Mouse (Mus musculus) spleen, embryonic (tissue): ENCODE data around the gene Nr1h5.

ENCODE experiments used
- CTCF ChIA-PET: fragments of 350-600 bp; sonication (Branson Sonifier 250); formaldehyde crosslinking; loops from one replicate; lab custom pipeline; 2022; lab: Charles Lee

The Nr1h5 gene

DNA sequence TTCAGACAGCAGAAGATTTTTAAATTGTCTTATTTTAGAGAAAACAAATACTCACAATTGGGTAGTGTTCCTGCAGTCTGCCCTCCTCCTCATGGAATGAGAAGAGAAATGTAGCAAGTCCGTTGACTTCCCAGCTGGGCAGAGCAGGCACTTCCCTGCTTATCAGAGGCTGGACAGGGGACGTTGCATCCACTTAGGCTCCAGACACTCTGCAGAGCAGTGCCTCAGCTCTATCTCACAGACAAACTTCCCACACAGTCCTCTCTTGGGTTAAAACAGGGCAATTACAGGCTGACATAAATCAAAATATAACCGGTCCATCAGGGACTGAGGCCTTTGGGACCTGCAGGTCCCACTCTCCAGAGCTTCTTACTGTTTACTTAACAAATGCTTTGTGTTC is at the start of gene Nr1h5:
TSS of gene Nr1h5 (minus strand) at position 101 of the 400 bp plus-strand sequence.
- CTCF ChIA-PET = no interaction called here

DNA sequence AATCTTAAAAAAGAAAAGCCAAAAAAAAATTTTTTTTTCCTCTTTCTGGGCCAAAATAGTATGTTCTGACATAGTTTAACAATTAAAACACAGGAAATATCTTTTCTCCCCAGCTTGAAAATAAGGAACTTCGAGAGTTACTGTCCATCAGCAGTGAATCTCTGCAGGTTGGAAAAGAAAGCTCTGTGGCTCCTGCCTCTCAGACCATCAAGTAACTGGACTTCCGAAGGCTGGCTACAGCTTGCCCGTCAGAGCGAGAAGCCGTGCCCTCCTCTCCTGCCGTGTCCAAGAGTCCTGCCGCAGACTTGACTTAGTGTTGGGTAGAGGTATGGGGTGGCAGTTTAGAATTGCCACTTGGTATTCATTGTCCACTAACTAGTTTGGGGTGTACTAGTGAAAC is 37.7 kb upstream of the Nr1h5 start:
- CTCF ChIA-PET = interaction anchor here (0.6 kb wide), 1 partner anchor 12 kb away, joined by 10 read pairs; no protein-coding TSS in a partner anchor

DNA sequence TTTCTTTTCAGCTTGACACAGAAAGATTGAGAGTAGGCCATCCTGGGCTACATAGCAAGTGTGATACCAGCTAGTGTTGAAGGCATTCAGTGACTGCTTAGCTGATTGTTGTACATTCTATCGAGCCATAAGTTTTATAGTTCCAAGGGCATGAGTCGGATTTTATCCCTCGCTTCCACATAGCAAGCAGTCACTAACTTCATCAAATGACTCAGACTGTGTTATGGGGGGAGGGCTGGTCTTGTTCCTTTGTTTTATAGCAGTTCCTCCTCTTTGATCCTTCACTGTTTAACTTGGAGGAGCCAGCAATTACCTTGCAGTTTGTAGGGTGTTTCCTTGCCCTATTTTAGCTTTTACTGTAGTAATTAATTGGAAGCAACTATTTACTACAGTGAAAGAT is 33.7 kb upstream of the Nr1h5 start:
- CTCF ChIA-PET = no interaction called here

DNA sequence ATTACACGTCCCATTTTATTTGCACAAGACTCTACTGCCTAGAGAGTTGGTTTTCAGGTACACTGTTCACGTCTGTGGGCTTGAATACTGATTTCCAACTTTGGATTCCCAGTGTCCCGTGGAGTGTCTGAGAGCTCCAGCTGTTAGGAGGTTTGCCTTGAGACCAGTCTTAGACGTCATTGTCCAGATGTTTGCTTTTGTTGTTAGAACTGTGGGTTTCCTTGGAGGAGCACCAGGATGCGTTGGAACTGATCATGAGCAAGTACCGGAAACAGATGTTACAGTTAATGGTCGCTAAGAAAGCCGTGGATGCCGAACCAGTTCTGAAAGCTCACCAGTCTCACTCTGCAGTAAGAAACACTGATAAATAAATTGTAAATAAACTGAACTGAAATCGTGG is 33.1 kb upstream of the Nr1h5 start:
- CTCF ChIA-PET = interaction anchor here (0.6 kb wide), 1 partner anchor 434 kb away, joined by 3 read pairs; no protein-coding TSS in a partner anchor

DNA sequence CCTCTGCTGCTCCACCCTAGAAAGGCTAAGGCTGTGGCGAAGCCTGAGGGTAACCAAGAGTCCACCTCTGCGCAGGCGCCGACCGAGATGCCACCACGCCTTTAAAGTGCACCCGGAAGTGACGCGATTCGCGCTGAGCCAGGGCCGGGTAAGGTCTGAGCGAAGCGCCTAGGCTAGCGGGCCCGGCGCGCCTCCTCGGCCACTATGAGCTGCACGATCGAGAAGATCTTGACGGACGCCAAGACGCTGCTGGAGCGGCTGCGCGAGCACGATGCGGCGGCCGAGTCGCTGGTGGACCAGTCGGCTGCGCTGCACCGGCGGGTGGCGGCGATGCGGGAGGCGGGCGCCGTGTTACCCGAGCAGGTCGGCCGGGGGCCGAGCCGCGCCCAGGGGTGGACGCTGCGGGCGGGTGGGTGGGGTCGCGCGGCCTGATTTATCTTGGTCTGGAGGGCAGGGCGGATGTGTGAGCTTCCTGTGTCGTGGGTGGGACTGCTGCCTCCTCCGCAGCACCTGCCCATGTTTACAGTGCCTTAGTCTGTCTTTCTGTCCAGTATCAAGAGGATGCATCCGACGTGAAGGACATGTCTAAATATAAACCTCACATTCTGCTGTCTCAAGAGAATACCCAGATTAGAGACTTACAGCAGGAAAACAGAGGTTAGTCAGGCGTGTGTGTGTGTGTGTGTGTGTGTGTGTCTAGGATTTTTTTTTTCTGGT is 31.8 kb upstream of the Nr1h5 start, which contains the start of gene Sike1:
TSS of gene Sike1 (plus strand) at position 104 of the 717 bp plus-strand sequence.
- CTCF ChIA-PET = no interaction called here

DNA sequence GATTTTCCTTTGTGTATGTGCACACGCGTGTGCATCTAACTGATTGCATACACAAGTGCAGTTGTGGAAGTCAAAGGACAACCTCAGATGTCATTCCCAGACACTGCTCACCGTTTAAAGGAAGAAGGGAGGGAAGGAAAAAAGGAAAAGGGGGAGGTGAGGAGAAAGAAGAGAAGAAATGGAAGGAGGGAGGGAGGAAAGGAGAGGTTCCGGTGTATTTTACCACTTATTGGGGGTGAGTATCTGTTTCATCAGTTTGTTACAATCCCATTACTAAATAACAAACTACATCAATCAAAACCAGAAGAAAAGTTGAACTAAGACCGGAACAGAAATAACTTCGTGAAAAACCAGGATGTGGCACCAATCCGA is 31.3 kb upstream of the Nr1h5 start:
- CTCF ChIA-PET = no interaction called here

DNA sequence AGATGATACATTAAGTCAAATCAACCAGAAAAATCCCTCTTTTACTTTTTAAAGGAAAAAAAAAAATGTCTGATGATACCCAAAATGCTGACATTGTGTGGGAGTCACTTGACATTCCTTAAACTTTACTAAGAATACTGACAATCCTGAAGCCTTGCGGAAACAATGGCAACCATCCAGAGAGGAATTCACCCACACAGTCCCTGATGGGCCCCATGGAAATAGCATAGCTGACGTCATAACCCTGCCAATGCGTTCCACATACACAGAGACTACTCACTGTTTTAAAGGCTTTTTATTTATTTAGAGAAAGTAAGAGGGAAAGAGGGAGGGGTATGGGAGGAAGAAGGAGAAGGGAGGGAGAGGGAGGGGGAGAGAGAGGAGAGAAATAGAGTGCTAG is 29.0 kb upstream of the Nr1h5 start:
- CTCF ChIA-PET = no interaction called here

DNA sequence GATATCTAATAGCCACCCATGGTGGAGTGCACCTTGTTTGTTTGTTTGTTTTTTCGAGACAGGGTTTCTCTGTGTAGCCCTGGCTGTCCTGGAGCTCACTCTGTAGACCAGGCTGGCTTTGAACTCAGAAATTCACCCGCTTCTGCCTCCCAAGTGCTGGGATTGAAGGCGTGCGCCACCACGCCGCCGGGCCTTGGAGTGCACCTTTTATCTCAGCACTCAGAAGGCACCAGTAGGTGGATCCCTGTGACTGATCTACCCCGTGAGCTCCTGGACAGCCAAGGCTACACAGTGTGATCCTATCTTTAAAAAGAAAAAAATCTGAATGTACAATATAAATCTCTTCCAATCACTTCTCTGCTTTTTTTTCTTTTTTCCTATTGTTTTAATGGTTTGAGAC is 27.1 kb upstream of the Nr1h5 start:
- CTCF ChIA-PET = no interaction called here

DNA sequence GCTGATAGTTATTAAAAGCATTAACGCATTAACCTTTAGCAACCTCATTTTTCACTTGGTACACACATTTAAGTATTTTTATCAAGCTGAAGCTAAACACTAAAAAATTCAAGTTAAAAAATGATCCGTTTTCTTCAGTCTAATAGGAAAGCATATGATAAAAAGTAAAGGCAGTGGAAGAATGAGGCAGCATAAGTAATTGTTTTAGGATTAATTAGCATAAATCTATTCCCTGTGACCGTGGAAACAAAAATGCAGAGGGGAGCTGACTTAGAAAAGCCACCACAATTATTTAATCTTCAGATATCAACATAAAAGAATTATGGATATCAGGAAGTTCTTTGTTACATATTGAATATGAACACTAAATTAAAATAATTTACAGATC is 16.4 kb upstream of the Nr1h5 start:
- CTCF ChIA-PET = no interaction called here

DNA sequence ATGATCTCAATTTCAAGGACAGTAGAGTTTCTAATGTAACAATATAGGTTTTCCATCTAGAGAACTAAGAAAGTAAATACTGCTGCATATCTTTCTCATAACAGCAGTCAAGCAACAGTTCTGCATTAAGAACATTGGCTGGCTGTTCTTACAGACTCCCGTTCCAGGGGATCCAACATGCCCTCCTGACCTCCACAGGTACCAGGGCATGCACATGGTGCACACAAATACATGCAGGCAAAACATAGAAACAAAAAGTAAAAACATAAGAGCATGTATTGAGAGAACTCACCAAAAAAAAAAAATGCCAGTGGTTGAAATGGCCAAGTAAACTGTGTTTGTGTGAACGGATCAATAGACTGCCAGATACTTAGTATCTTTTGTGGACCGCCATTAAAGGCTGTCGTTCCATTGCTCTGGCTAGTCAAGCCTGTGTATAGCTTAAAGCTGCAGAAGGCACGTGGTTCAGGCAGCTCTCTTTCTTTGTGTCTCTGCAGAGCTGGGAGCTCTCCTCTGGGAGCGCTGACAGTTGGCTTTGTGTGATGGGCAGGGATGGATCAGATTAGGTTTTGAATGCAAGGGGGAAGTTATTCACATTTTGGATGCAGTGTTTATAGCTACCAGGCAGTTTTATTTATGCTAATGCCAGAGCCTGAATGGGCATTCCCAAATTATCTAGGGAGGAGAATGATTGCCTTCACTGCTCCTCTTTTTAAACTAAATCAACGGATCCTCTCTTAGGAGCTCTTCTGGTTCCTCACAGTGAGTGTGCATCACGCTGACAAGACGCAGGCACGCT is 15.8 kb upstream of the Nr1h5 start:
- CTCF ChIA-PET = no interaction called here

DNA sequence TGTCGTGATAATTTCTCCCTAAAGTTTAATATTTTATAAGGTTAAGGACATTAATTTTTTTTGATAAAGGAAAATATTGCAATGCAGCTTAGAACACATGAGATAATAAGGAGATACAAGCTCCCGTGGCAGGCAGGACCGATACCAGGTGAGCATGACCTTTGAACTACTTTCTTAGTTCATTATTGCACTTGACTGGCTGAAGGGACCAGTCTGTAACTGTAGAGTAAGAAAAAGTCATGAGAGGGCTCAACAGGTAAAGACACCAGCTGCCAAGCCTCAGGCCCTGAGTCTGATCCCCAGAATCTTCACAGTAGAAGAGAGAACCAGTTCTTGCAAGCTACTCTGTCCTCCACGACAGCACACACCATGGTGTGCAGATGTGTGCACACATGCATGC is 13.0 kb upstream of the Nr1h5 start:
- CTCF ChIA-PET = interaction anchor here (0.7 kb wide), 1 partner anchor 1361 kb away, joined by 4 read pairs; no protein-coding TSS in a partner anchor

DNA sequence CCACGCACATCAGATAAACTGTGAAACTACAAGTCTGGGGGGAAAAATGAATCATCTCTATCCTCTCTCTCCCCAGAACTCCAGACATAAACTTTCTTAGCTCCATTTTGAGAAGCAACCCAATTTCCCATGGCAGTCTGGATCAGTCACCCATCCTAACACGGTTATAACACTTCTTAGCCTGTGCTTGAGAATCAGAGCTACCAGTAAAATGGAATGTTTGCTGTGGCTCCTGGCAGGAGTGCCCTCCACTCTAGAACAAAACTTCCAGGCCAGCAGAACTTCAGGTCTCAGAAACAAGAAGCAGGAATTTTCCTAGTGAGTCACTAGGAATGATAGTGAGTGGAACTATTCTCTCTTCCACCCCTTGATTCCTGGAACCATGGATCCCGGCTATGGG is 6.6 kb upstream of the Nr1h5 start:
- CTCF ChIA-PET = no interaction called here

DNA sequence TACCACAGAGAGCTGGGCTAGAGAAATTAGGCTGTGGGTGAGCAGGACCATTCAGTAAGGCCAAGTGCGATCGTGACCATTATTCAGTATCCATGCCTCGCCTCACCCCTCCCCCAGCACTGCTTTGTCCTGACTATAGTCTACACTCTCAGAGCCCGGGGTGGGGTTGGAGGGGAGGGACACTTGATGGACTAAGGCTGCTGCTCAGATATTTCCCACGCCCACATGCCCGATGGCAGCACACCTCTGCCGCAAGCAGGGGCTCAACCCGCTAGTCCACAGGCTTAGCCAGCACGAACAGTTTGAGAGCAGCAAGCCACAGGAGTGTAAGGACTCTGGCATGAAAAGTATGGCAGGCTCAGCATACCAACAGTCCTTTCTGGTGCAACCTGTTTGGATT is 6.1 kb upstream of the Nr1h5 start:
- CTCF ChIA-PET = no interaction called here

DNA sequence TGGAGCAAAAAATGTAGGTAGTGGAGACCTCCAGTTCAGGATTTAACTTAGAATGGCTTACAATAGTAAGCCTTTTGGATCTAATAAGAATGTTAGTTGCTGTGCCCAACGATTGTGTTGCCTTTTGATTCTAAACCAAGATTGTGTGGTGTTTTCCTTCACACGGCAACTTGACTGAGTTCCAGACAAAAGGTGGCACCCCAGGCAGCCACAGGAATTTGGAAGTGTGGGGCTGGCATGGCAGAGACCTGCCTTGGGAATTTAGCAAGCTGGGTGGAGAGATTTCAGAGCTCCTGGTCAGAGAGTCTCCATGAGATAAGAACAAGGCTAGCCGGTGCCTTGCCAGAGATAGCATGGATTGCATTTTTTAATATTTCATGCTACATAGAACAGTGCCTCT is 8.3 kb downstream of the Nr1h5 start:
- CTCF ChIA-PET = no interaction called here

DNA sequence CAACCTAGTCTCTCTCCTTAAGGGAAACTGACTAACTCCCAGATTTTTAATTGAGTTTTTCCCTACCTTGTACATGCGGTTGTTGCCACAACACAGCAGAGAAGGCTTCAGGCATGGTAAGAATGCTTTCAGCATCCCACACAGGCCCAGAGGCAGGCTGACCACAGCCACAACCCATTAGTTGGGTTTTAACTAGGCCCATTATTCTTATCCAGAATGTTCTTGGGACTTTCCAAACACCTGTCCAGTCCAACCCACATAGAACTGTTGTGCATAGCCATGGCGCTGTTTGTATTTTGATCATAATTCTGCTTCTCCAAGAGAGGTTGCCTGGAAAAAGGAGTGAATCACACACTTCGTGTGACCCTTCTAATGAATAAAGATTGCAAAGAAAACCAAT is 8.8 kb downstream of the Nr1h5 start:
- CTCF ChIA-PET = no interaction called here

DNA sequence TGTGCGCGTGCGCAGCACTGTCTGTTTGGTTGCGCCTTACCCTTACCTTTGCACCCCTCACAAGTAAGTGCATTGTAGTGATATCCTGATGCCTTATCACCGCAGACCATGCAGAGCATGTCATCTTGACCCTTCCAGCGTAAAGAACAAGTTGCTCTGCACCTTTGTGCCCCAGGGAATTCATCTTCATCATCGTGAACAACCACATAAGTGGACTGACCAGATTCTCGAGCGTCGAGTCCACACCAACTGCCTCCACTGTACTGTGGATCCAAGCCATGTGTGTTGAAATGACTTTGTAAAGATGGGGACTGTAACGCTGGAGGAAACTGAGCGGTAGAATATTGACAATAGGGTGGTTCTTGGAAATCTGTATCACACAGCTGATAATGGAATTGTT is 9.5 kb downstream of the Nr1h5 start:
- CTCF ChIA-PET = no interaction called here

DNA sequence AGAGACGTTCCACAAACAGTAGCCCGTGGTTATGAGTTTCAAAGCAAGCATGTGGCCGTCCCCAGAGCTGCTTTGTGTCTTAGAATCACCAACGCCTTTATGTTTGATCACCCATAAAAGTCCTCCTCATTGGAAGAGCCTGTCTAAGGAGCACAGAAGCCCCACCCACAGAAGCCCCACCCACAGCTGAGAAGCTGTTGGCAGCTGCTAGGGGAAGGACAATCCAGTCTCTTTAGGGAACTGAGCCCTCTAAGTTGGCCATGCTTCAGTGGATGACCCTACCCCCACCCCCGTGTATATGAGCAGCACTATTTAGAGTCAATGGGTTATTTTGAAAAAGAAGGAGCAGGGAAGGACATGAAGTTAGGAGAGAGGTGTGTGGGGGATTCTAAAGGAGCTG is 17.1 kb downstream of the Nr1h5 start:
- CTCF ChIA-PET = no interaction called here

DNA sequence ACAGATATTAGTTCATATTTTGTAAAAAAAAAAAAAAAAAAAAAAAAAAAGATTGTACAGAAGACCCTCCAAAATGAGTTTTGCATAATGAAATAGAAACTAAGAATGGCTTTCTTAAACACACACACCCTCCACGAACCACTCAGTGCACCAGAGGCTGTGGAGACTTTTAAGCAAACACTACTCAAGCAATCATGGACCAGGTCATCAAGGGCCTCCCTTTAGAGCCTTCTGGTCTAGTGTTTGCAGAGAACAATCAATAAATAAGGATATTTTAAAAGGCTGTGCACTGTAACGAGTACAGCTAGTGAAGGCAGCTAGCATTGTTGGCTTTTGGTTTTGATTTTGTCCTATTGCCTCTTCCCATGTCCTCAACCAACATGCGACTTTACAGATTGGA is 17.6 kb downstream of the Nr1h5 start:
- CTCF ChIA-PET = no interaction called here

DNA sequence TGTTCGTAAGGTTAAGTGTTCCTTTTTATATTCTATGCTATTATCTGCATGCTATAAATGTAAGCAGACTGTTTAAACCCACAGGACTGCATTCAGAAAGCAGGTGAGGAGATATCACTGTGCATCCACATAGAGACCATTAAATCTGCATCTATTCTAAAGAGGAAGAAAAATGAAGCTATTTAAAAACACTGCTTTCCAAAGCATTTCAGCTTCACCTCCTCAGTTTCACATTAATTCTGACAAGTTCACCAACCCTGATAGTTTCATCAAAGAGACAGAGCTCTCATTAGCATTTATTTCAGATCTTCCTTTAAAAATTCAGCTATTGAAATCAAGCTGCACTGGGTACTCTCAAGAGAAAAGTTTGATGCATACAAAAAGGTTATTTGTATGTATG is 25.8 kb downstream of the Nr1h5 start:
- CTCF ChIA-PET = no interaction called here

DNA sequence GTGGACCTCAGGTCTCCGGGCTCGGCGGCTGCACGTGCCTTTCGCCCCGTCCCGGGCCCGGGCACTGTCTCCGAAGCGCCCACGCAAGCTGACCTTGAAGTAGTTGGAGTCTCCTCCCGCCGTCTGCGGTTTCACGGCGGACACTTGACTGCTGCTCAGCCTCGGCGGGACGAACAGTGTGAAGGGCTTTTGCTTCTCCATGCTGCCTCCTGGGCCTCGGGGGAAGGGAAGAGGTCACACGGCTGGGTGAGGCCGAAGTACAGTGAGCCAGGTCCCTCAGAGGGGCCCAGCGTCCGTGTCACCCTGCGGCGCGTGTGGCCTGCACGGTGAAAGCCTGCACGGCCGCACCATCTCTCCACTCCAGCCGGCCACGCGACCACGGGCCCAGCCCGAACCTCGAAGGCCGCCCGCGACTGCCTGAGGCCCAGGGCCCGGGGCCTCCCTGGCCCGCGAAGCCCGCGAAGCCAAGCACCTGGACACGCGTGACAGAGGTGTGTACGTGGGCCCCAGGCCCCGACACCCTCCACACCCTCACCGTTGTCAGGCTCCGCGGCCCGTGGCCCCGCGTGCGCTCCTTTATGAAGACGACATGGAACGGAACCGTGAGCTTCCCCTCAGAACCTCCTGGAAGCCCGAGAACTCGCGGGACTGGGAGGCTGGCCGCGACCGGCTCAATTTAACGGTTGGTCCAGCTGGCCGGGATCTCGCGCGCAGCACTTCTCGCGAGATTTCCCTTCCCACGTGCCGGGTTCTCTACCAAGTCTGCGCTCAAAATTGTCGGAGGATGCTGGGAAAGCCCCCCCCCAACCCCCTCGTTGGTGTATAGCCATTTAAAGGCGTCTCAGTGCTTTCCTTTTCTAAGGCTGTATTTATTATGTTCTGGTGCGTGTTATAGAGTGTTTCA is 28.2 kb downstream of the Nr1h5 start, which contains the start of gene Sycp1:
TSS of gene Sycp1 (minus strand) at position 650 of the 904 bp plus-strand sequence.
- CTCF ChIA-PET = no interaction called here

DNA sequence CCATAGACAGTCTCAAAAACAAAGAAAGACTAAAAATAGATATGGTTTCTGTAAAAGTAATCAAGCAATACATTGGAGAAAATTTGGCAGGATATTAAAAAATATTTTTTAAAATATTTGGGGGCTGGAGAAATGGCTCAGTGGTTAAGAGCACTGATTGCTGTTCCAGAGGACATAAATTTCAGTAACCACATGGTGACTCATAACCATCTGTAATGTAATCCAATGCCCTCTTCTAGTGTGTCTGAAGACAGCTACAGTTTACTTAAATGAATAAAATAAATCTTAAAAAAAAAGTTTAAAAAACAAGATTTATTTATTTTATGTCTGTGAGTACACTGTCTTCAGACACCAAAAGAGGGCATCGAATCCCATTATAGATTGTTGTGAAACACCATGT is 64.8 kb downstream of the Nr1h5 start:
- CTCF ChIA-PET = no interaction called here
